Mouse (Mus musculus) myocyte (in vitro differentiated cells): ENCODE data around the gene Synrg. TPM values are rescaled to one million over a fixed set of nuclear protein-coding genes. Genes with fewer than 3 reads are reported as not detected.
A peak's percentile ranks its signal among the peaks of the same experiment; 100 is the strongest.

ENCODE experiments used
- H3K27me3 ChIP-seq: one replicate; pipeline ENCODE4 v1.6.1; 2011; ENCODE audit not compliant: control insufficient read depth, insufficient read depth, insufficient read length
- H3K36me3 ChIP-seq: one replicate; pipeline ENCODE4 v1.6.1; 2011; ENCODE audit not compliant: control insufficient read depth, insufficient read depth
- H3K4me2 ChIP-seq: one replicate; pipeline ENCODE4 v1.6.1; 2011; ENCODE audit warnings: low read depth, control low read depth
- H3K4me3 ChIP-seq: one replicate; pipeline ENCODE4 v1.5.1; 2011; ENCODE audit warnings: mild to moderate bottlenecking, control low read depth, moderate library complexity
- H3K79me2 ChIP-seq: one replicate; pipeline ENCODE4 v1.6.1; 2011; ENCODE audit not compliant: control insufficient read depth, insufficient read depth
- H3ac ChIP-seq: one replicate; pipeline ENCODE4 v1.6.1; 2011; ENCODE audit not compliant: control insufficient read depth, insufficient read length
- CEBPB ChIP-seq: IDR thresholded peaks from 2 replicates; pipeline ENCODE4 v1.6.1; 2011; ENCODE audit warnings: mild to moderate bottlenecking, moderate library complexity; ENCODE audit not compliant: poor library complexity, insufficient read depth, severe bottlenecking
- E2F4 ChIP-seq: IDR thresholded peaks from one replicate; pipeline ENCODE4 v1.6.1; 2011; ENCODE audit warnings: mild to moderate bottlenecking, control low read depth, moderate library complexity; ENCODE audit not compliant: insufficient read depth
- MAX ChIP-seq: IDR thresholded peaks from one replicate; pipeline ENCODE4 v1.6.1; 2011; ENCODE audit warnings: low read depth, mild to moderate bottlenecking, control low read depth
- MYOD1 ChIP-seq, 3 experiments: IDR thresholded peaks; one replicate each; pipeline ENCODE4 v1.6.1; 2011; ENCODE audit warnings: control low read depth in 2 of 3, low read depth in 2 of 3, mild to moderate bottlenecking in 2 of 3, moderate library complexity in 1 of 3; ENCODE audit not compliant: insufficient read length in 2 of 3, control insufficient read depth in 1 of 3
- MYOG ChIP-seq, 3 experiments: IDR thresholded peaks; one replicate each; pipeline ENCODE4 v1.6.1; 2011; ENCODE audit warnings: control low read depth in 2 of 3, low read depth in 2 of 3, mild to moderate bottlenecking in 2 of 3; ENCODE audit not compliant: insufficient read length in 2 of 3, control insufficient read depth in 1 of 3, insufficient read depth in 1 of 3
- POLR2A ChIP-seq: IDR thresholded peaks from one replicate; pipeline ENCODE4 v1.6.1; 2011; ENCODE audit warnings: low read depth, mild to moderate bottlenecking, control low read depth, moderate library complexity; ENCODE audit not compliant: insufficient read length
- POLR2AphosphoS2 ChIP-seq: IDR thresholded peaks from one replicate; pipeline ENCODE4 v1.6.1; 2011; ENCODE audit warnings: low read depth, control low read depth; ENCODE audit not compliant: insufficient read length
- REST ChIP-seq: IDR thresholded peaks from one replicate; pipeline ENCODE4 v1.6.1; 2011; ENCODE audit warnings: mild to moderate bottlenecking, control low read depth, moderate library complexity; ENCODE audit not compliant: insufficient read depth, insufficient read length
- SRF ChIP-seq: IDR thresholded peaks from one replicate; pipeline ENCODE4 v1.6.1; 2011; ENCODE audit warnings: low read depth; ENCODE audit not compliant: control insufficient read depth, insufficient read length
- TCF12 ChIP-seq: IDR thresholded peaks from one replicate; pipeline ENCODE4 v1.6.1; 2011; ENCODE audit warnings: mild to moderate bottlenecking, control low read depth; ENCODE audit not compliant: poor library complexity, insufficient read depth, severe bottlenecking
- TCF3 ChIP-seq: IDR thresholded peaks from one replicate; pipeline ENCODE4 v1.6.1; 2011; ENCODE audit warnings: low read depth, control low read depth; ENCODE audit not compliant: insufficient read length
- USF1 ChIP-seq: IDR thresholded peaks from one replicate; pipeline ENCODE4 v1.6.1; 2011; ENCODE audit warnings: low read depth, mild to moderate bottlenecking, control low read depth, moderate library complexity
- polyA plus RNA-seq: library from polyadenylated mRNA; unstranded; fragments of >200 nt; fragmentation: generic; extraction: Trizol; gene quantifications from one replicate; pipeline ENCODE4 v1.2.1, GENCODE M21; 2012; ENCODE audit warnings: missing spikeins

Gene Synrg
- polyA plus RNA-seq, 1 experiment: 10.6 TPM

GRCm38 (mm10) chr11:84031971-84032370 lies 67.7 kb downstream of the Synrg start:
- no peak overlapping the region for H3K4me2 ChIP-seq
- no peaks in the 10 kb centered on the region for H3K79me2 ChIP-seq
- no peak overlapping the region for H3K4me3 ChIP-seq
- H3K36me3 ChIP-seq: peaks cover 4% of the 10 kb centered on the region
- TF ChIP-seq E2F4: no peak
- TF ChIP-seq TCF3: no peak
- TF ChIP-seq TCF12: no peak
- no peak for TF ChIP-seq USF1
- no peak for TF ChIP-seq MYOG (IDR thresholded peaks at IDR 0.05; ENCODE audit: control insufficient read depth in 1 of 3, insufficient read depth in 1 of 3, insufficient read length in 2 of 3, low read depth in 2 of 3)
- no peak for TF ChIP-seq SRF
- no peak for TF ChIP-seq POLR2A
- no peak for TF ChIP-seq MAX
- no peak for TF ChIP-seq POLR2AphosphoS2
- TF ChIP-seq MYOD1 (IDR thresholded peaks at IDR 0.05; ENCODE audit: control insufficient read depth in 1 of 3, insufficient read length in 2 of 3, low read depth in 2 of 3): no peak
- TF ChIP-seq REST: no peak
- no peak overlapping the region for H3ac ChIP-seq
- H3K27me3 ChIP-seq: no peaks in the 10 kb centered on the region

- Histone ChIP-seq H3K27me3 (no peaks in the 10 kb centered on the region), H3K4me3 (no peak overlapping the region), H3K36me3 (no peaks in the 10 kb centered on the region), H3ac (no peak overlapping the region), H3K4me2 (no peak overlapping the region), H3K79me2 (no peaks in the 10 kb centered on the region)
- TF ChIP-seq POLR2A (no peak), REST (no peak), MAX (no peak)
These were observed 68.3 kb downstream of the Synrg start for GRCm38 (mm10) chr11:84032559-84032958.

DNA sequence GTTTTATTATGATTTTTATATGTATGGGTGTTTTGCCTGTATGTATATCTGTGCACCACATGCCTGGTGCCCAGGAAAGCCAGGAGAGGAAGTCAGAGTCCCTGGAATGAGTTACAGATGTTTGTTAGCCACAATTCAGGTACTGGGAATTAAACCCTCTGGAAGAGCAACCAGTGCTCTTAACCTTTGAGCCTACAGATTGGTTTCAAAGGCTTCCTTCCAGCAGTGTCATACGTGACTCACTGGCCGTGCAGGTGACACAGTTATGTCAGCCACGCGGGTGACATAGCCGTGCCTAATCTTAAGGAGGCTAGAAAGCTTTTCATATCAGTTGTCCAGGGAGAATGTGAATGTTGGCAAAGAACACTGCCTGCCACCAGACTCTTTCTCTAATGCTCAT lies 69.4 kb downstream of the Synrg start:
- no peak overlapping the region for H3ac ChIP-seq
- H3K79me2 ChIP-seq: no peaks in the 10 kb centered on the region
- TF ChIP-seq USF1: no peak
- H3K36me3 ChIP-seq: no peaks in the 10 kb centered on the region
- no peak overlapping the region for H3K4me3 ChIP-seq
- no peak overlapping the region for H3K4me2 ChIP-seq
- H3K27me3 ChIP-seq: no peaks in the 10 kb centered on the region

- Histone ChIP-seq H3ac (no peak overlapping the region), H3K79me2 (no peaks in the 10 kb centered on the region), H3K27me3 (no peaks in the 10 kb centered on the region), H3K36me3 (peaks cover 8% of the 10 kb centered on the region), H3K4me2 (no peak overlapping the region), H3K4me3 (no peak overlapping the region)
- TF ChIP-seq TCF3 (no peak), CEBPB (no peak), MAX (no peak), REST (no peak), POLR2AphosphoS2 (no peak), MYOD1 (IDR thresholded peaks at IDR 0.05; ENCODE audit: control insufficient read depth in 1 of 3, insufficient read length in 2 of 3, low read depth in 2 of 3) (no peak), E2F4 (no peak), SRF (no peak), USF1 (no peak), MYOG (IDR thresholded peaks at IDR 0.05; ENCODE audit: control insufficient read depth in 1 of 3, insufficient read depth in 1 of 3, insufficient read length in 2 of 3, low read depth in 2 of 3) (no peak), POLR2A (no peak), TCF12 (no peak)
These were observed 76.4 kb downstream of the Synrg start for GRCm38 (mm10) chr11:84040621-84041020.

- Histone ChIP-seq H3K79me2 (no peaks in the 10 kb centered on the region), H3K4me3 (no peak overlapping the region), H3K36me3 (peaks cover 14% of the 10 kb centered on the region), H3ac (no peak overlapping the region), H3K4me2 (peak overlapping the region; percentile 58), H3K27me3 (no peaks in the 10 kb centered on the region)
- TF ChIP-seq POLR2AphosphoS2 (peak; percentile 38), TCF12 (no peak), REST (no peak), USF1 (peak; percentile 41), MYOG (IDR thresholded peaks at IDR 0.05; ENCODE audit: control insufficient read depth in 1 of 3, insufficient read depth in 1 of 3, insufficient read length in 2 of 3, low read depth in 2 of 3) (peak in 1 of 3 experiments; percentile 8), MYOD1 (IDR thresholded peaks at IDR 0.05; ENCODE audit: control insufficient read depth in 1 of 3, insufficient read length in 2 of 3, low read depth in 2 of 3) (peak in 1 of 3 experiments; percentile 10), CEBPB (no peak), POLR2A (no peak)
These were observed 78.9 kb downstream of the Synrg start for GRCm38 (mm10) chr11:84042808-84043762.
